Mouse (Mus musculus) thymus, postnatal 36 days (tissue): ENCODE results near the gene Cd151.

Experiments
- DNase-seq, 2 experiments: peaks; one replicate each; pipeline ENCODE4 v3.0.0; 2022; ENCODE audit warnings: mixed read lengths in 2 of 2

The Cd151 gene

DNA sequence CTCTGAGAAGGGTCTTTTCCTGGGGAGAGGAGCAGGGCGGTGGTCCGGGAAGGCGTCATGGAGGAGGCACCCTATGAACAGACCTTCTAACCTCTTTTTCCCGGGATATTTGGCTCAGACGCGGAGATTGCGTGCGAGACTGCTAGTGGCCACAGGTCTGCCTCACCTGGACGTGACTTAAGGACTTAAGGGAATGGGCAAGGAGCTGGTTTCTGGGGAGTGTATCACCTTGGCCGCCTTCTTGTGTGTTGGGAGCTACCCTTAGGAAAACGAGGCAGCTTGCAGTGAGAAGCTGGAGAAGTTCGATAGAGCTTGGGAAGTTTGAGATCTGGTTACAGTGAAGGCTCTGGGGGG, 8.6 kb downstream of the Cd151 start:
- no peak for DNase-seq

DNA sequence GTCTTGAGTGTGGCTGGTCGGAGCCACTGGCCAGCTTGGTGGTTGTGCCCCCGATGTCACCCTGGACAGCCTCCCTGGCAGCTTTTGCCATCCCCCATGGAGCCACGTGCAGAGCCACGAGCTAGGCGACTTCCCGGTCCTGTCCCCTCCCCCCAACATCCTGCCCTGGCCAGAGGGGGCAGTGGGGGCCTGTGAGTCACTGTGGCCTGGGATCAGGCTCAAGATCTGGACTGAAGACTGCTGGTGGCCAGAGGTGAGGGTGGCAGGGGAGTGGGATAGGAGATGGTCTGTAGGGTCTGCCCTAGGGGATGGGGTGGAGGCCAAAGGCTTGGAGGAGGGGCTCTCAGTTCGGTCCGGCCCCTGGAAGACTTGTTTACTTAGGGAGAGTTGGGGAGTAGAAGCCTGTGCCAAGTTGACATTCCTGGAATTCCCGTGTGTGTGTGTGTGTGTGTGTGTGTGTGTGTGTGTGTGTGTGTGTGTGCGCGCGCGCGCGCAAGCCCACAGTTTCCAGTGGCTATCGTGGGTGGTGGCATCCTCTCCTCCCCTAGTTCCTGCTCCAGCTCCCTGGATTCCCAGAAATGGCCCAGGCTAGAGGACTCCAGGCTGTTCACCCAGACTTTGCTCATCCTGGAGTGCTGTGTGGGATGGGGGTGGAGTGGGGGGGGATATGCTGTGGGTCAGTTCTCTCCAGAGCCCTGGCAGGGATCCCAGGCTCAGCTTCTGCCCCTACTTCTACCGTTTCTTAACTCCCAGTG, 9.2 kb downstream of the Cd151 start:
- DNase-seq = peak in 1 of 2 experiments; percentile 33

- no peak for DNase-seq
These were observed 9.8 kb downstream of the Cd151 start for GRCm38 (mm10) chr7:141476981-141477370.

GRCm38 (mm10) chr7:141477578-141478269, 10.5 kb downstream of the Cd151 start:
- DNase-seq = no peak

DNA sequence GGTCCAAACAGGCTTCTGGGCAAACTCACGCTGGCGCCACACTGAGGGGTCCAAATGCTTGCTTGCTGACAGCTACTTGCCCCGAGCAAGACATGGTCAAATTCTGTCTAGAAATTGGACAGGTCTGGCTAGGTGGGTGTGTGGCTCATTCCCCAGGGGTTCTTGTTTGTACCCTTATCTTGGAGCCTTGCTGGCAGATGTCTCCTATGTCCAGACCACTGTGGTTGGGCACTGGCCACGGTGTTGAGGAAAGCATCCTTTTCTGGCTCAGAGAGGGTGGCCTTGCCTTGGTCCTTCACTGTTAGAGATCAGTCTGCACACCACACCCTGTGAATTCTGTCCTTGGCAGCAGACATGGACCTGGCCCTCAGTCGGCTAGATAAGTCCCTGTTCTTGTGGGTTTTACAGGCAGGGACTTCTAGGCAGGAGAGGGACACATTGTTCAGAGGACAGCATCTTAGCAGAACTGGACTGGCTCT, 11.1 kb downstream of the Cd151 start:
- DNase-seq = no peak

- peak; percentile 58 to 68 for DNase-seq
These were observed 13.8 kb downstream of the Cd151 start for GRCm38 (mm10) chr7:141480842-141481497.

DNA sequence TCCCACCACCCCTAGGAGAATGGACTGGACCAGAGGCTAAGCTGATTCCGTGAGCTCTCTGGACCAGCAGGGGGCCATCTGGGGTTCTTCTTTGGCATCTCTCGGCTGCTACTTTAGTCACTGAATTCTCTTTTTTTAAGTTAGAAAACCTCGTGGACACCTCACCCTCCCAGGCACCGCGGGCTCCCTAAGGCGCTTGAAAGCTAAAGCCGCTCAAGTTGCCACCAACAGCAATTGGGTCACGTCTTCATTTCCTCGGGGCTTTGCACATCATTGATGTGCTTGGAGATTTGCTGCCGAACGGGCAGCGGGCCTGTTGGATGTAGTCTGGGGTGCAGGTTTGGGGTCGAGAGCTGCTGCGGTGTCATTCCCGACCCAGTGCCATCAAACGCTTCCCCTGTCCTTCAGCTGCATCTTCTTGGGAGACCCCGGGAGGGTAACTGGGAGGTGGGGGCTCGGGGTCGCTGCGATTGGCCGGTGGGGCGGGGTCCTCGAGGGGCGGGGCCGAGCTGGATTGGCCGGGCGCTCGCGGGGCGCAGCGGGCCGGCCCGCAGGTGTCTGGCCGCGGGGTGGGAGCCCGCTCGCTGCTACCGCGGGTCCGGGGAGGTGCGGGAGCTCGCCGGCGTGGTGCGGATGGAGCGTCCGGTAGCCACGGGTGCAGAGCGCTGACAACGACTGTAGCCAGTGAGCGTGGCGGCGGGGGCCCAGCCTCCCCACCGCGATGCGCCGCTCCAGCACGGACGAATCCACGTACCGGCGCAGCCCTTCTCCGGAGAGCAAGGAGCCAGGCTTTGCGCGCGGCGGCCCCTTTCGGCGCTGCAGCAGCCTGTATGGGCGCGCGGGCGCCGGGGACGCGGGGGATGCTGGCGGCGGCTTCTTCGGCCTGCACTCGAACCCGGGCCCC, 14.6 kb downstream of the Cd151 start:
- peak in 1 of 2 experiments; percentile 42 for DNase-seq

DNA sequence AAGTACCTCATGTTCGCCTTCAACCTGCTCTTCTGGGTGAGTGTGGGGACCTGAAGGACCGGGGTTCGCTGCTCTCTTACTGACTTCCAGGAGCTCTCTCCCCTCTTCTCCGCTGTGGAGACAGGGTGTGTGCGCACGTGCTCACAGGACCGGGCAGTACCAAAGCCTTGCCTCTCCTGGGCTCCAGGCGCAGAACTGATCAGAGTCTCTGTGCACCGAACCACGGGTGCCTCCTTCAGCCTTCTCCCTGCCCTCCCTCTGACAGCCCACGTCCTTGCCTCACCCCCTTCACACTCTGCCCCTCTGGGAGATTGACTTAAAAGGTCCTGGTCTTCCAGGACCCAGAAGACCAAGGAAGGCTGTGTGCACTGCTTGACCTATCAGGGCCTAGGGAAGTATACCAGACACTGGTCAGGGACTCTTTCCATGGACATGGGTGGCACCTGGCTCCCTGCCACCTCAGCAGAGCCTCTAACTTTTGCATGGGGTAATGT, 15.4 kb downstream of the Cd151 start:
- DNase-seq = no peak

GRCm38 (mm10) chr7:141483114-141483653, 16.0 kb downstream of the Cd151 start:
- DNase-seq = no peak

- no peak for DNase-seq
These were observed 17.3 kb downstream of the Cd151 start for GRCm38 (mm10) chr7:141484186-141485120.

DNA sequence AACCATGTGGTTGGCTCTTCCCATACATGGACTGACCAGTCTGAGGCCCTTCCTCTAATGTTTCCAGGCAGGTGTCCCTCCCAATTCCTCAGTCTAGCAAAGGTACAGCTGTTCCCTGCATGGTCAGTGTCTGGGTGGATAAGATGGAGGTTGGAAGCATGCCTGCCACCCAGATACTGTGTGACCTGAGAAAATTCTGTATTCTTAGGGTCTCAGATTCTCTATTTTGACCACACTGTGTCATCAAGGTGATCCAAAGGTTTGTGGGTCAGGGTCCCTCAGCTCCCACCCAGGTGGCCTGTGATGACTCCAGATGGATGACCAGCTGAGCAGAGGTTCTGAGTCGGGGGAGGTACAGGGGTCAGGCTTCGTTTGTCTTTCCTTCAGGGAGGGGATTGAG, 18.0 kb downstream of the Cd151 start:
- DNase-seq = no peak

DNA sequence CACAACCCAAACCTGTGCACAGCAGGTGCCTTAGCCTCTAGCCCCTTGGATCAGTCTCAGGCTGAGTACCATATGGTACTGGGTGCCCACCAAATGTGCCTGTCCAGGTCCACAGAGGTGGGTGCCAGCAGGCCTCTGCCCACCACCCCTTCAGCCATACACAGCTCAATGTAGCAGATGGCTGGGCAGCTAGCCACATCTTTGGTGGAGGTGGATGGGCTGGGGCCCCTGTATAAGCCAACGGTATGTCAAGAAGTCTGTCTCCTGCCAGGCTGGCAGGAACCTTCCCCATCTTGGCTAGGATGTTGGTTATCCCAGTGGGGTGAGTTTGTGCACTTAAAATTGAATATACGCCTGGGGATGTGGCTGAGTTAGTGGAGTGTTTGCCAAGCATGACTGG, 18.4 kb downstream of the Cd151 start:
- DNase-seq = no peak

DNA sequence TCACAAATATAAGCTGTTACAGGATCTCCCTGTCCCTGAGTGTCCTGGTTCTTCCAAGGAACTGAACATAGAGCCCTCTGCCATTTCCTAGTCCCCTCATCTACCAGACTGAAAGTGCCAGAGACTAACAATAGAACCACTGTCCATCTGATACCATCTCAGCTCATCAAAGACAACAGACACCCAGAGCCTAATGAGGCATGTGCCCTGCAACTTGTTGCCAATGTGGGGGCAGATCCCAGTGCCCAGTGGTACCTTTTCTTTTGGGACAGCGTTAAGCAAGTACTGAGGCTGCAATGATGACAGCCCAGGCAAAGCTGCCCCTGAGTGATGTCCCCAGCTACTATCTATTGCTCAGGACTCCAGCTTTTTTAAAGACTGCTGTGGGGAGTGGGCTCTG, 19.0 kb downstream of the Cd151 start:
- no peak for DNase-seq

- DNase-seq = no peak
These were observed 19.9 kb downstream of the Cd151 start for GRCm38 (mm10) chr7:141487141-141487540.

DNA sequence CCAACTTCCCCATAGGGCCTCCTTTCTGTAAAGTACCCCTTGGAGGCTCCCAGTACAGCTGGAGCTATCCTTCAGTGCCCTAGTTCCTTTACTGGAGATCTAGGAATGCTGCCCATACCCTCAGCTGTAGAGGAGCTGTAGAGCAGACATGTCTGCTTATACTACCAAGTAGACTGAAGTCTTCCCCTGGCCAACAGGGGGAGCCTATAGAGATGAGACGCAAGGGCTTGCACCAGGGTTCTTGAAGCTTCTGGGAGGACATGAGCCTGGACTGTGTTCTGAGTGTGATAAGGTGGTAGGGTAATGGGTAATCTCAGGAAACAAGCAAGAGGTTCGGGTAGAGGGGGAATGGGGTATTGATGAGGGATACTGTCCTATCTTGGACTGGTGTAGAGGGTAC, 24.0 kb downstream of the Cd151 start:
- DNase-seq = peak in 1 of 2 experiments; percentile 19

GRCm38 (mm10) chr7:141492738-141493137, 25.5 kb downstream of the Cd151 start:
- DNase-seq = no peak

- DNase-seq = no peak
These were observed 26.5 kb downstream of the Cd151 start for GRCm38 (mm10) chr7:141493729-141494128.

DNA sequence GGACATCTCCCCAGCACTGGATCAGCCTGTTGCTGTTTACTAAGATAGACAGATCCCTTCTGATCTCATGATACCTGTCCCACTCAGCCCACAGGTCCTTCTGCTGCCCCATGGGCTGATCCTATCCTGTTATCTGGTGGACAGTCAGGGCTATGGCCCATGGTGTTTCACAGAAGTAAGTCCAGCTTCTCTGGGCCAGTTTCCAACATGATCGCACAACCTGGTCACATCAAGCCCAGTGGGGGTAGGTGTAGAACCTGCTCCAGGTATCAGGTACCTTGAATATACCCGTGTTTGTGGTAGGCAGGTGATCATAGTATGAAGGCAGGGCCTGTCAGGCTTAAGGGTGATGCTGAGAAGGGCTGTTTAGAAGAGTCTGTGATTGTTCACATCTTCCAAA, 28.2 kb downstream of the Cd151 start:
- no peak for DNase-seq

DNA sequence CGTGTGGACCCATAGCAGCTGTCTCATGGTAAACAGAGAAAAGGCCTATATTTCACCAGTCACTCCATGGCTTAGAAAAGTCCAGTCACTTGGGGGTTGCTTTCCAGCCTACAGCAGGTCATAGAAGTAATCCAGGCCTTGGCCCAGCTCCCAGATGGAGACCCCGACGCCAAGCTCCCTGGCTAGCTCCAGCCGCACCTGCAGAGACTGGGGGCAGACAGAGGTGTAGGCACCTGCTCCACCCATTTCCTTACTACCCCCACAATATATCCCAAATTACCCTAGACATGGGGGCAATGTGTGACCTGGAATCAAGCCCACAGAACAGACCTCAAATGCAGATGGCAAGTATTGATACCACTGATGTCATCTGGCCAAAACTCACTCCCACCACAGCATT, 28.7 kb downstream of the Cd151 start:
- no peak for DNase-seq

GRCm38 (mm10) chr7:141497600-141497999, 30.4 kb downstream of the Cd151 start:
- no peak for DNase-seq
